ENCODE assay signal across 16 mouse cellular contexts in the genomic region with DNA sequence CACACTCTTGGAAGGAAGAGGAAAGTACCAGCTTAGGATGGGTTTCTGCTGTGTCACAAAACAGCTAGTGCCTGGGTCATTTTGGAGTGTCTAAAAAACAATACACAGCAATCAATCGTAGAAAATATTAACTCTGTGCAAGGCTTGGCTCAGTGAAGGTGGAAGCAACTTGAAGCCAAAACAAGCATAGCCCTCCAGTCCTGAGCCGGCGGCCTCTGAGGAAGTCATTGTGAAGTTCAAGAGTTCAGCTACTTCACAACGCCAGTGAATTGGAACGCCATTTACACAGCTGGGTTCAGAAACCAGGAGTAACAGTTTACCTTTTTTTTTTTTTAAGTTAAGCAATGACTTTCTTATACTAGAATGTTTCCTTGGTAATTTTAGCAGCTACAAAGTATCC.
DNase-seq lines count a peak whose midpoint lies in the region; ATAC-seq and TF ChIP-seq lines count a peak whose summit lies in the region.
"Had no signal": no experiment of that assay in that cellular context is flagged by ENCODE, and none has a peak within 500 bp of the region (broad histone marks: within the 10 kb centered on the region; RNA-seq: fewer than 3 reads in every experiment).

No protein-coding gene starts in this region.

- H3K4me2 ChIP-seq in liver, embryonic 11.5 days, result no peak overlapping the region
- no peak overlapping the region for H3K4me2 ChIP-seq in kidney, embryonic 14.5 days (replicated peaks; ENCODE audit: low read depth, low read length)
- H3K4me2 ChIP-seq: liver, embryonic 15.5 days had no signal

- no peak overlapping the region for H3K27ac ChIP-seq in liver, adult 2 months (replicated peaks; ENCODE audit: insufficient read depth, low read depth, low read length)
- H3K27ac ChIP-seq in liver, embryonic 11.5 days (ENCODE audit: low read depth, low read length), result no peak overlapping the region
- H3K27ac ChIP-seq in kidney, embryonic 14.5 days (ENCODE audit: low read depth, low read length), result peak overlapping the region; percentile 57
- H3K27ac ChIP-seq: gastrocnemius, adult 2 months; liver, embryonic 15.5 days had no signal

- TF ChIP-seq POLR2A in liver, adult 2 months (IDR thresholded peaks at IDR 0.05; ENCODE audit: extremely low read depth, insufficient read depth, low read length), result no peak

- H3K9ac ChIP-seq in liver, adult 2 months (ENCODE audit: low read depth, low read length), result no peak overlapping the region
- H3K9ac ChIP-seq in liver, embryonic 11.5 days (ENCODE audit: low read depth, low read length), result no peak overlapping the region
- no peak overlapping the region for H3K9ac ChIP-seq in kidney, embryonic 14.5 days (ENCODE audit: low read depth, low read length)
- H3K9ac ChIP-seq: liver, embryonic 15.5 days had no signal

- peak; percentile 95 for DNase-seq in liver, adult 2 months (ENCODE audit: extremely low read depth, low read depth, low spot score)
- no peak for DNase-seq in liver, embryonic 11.5 days (ENCODE audit: low spot score)
- DNase-seq in B cell, adult 2 months, result peak; percentile 37
- DNase-seq in kidney, postnatal 4 days, result peak; percentile 63 to 75
- DNase-seq in urinary bladder, adult 18-20 months (ENCODE audit: low spot score in 2 of 2), result no peak
- DNase-seq in right cerebral cortex, postnatal 4 days, result no peak
- no peak for DNase-seq in thymus, postnatal 14 days
- DNase-seq: adrenal gland, postnatal 10 days; cerebellum, adult 2 months; gastrocnemius, adult 2 months; thymus, postnatal 36 days had no signal

- H3K79me2 ChIP-seq in liver, adult 2 months (ENCODE audit: control insufficient read depth, insufficient read depth, low read length), result 0 out of 2 replicates have a peak, but pooled peaks cover 4% of the 10 kb centered on the region

- WGBS in liver, adult 2 months, result 16% methylated on average over 5 of the region's 5 CpGs
- 87% methylated on average over 5 of the region's 5 CpGs for WGBS in liver, embryonic 11.5 days
- 12% methylated on average over 5 of the region's 5 CpGs for WGBS in kidney, embryonic 14.5 days

- no peaks in the 10 kb centered on the region for H3K9me3 ChIP-seq in liver, embryonic 11.5 days (ENCODE audit: control insufficient read depth, low read length)
- H3K9me3 ChIP-seq in kidney, embryonic 14.5 days (ENCODE audit: control insufficient read depth, low read length), result no peaks in the 10 kb centered on the region
- H3K9me3 ChIP-seq: liver, embryonic 15.5 days had no signal

- ATAC-seq in liver, embryonic 11.5 days (replicated peaks; ENCODE audit: low FRiP score), result no peak
- ATAC-seq in kidney, embryonic 14.5 days (ENCODE audit: low FRiP score, low TSS enrichment), result peak; percentile 83
- ATAC-seq: forebrain, embryonic 14.5 days; midbrain, embryonic 16.5 days had no signal

- H3K36me3 ChIP-seq in liver, adult 2 months (ENCODE audit: control insufficient read depth, insufficient read depth, low read length), result no peaks in the 10 kb centered on the region
- no peaks in the 10 kb centered on the region for H3K36me3 ChIP-seq in liver, embryonic 11.5 days (ENCODE audit: control insufficient read depth, insufficient read depth, low read length)
- H3K36me3 ChIP-seq in kidney, embryonic 14.5 days (ENCODE audit: control insufficient read depth, insufficient read depth, low read length), result no peaks in the 10 kb centered on the region
- H3K36me3 ChIP-seq: liver, embryonic 15.5 days had no signal

- H3K4me1 ChIP-seq in liver, adult 2 months (ENCODE audit: control insufficient read depth, insufficient read depth, low read length), result peaks cover 26% of the 10 kb centered on the region
- peaks cover 27% of the 10 kb centered on the region for H3K4me1 ChIP-seq in liver, embryonic 11.5 days (replicated peaks; ENCODE audit: control insufficient read depth, insufficient read depth, low read length)
- H3K4me1 ChIP-seq in kidney, embryonic 14.5 days (ENCODE audit: control insufficient read depth, insufficient read depth, low read length), result peaks cover 36% of the 10 kb centered on the region

- H3K27me3 ChIP-seq in liver, adult 2 months (ENCODE audit: control insufficient read depth, insufficient read depth, low read length), result no peaks in the 10 kb centered on the region
- H3K27me3 ChIP-seq in liver, embryonic 11.5 days (replicated peaks; ENCODE audit: control insufficient read depth, insufficient read depth, low read length), result no peaks in the 10 kb centered on the region
- no peaks in the 10 kb centered on the region for H3K27me3 ChIP-seq in kidney, embryonic 14.5 days (ENCODE audit: control insufficient read depth, insufficient read depth, low read length)
- H3K27me3 ChIP-seq: liver, embryonic 15.5 days had no signal

- no peak for TF ChIP-seq CTCF in liver, adult 2 months (IDR thresholded peaks at IDR 0.05; ENCODE audit: low read depth, low read length)

- H3K4me3 ChIP-seq in liver, adult 2 months (ENCODE audit: insufficient read depth, low read depth, low read length), result no peak overlapping the region
- H3K4me3 ChIP-seq in liver, embryonic 11.5 days (ENCODE audit: low read depth, low read length), result no peak overlapping the region
- H3K4me3 ChIP-seq in kidney, embryonic 14.5 days (ENCODE audit: low read length), result no peak overlapping the region
- H3K4me3 ChIP-seq: erythroblast, embryonic 14.5 days; gastrocnemius, adult 2 months; liver, embryonic 15.5 days had no signal

Comparison
In these comparisons a context has a peak if more than half of its experiments do, and no peak if none do; other contexts are left out.
1. DNase-seq: peak in liver, adult 2 months (single experiment), B cell, adult 2 months (2 of 2) and kidney, postnatal 4 days (2 of 2); none in liver, embryonic 11.5 days (single experiment), urinary bladder, adult 18-20 months (0 of 2), right cerebral cortex, postnatal 4 days (single experiment) and thymus, postnatal 14 days (single experiment).